Mouse (Mus musculus) midbrain, embryonic 15.5 days (tissue): ENCODE data around the gene C1qb. TPM values are rescaled to one million over a fixed set of nuclear protein-coding genes. Genes with fewer than 3 reads are reported as not detected.

ENCODE experiments used
- ATAC-seq: fragments of 200-750 bp; cut with Nextera tagmentation; replicated peaks from 2 replicates; pipeline ENCODE4 v1.8.0; 2017; ENCODE audit warnings: moderate TSS enrichment
- H3K27ac ChIP-seq: fragments of 300-500 bp; sonication (generic); 2 replicates; pipeline ENCODE4 v1.5.1; 2015; ENCODE audit warnings: mild to moderate bottlenecking, inconsistent platforms
- H3K27me3 ChIP-seq: fragments of 300-500 bp; sonication (generic); replicated peaks from 2 replicates; pipeline ENCODE4 v1.6.1; 2015; ENCODE audit warnings: inconsistent platforms
- H3K36me3 ChIP-seq: fragments of 300-500 bp; sonication (generic); replicated peaks from 2 replicates; pipeline ENCODE4 v1.6.1; 2015; ENCODE audit warnings: inconsistent platforms
- H3K4me1 ChIP-seq: fragments of 300-500 bp; sonication (generic); 2 replicates; pipeline ENCODE4 v1.6.1; 2015; ENCODE audit warnings: inconsistent platforms
- H3K4me2 ChIP-seq: fragments of 300-500 bp; sonication (generic); 2 replicates; pipeline ENCODE4 v1.6.1; 2015; ENCODE audit warnings: inconsistent platforms, mild to moderate bottlenecking, moderate library complexity
- H3K4me3 ChIP-seq: fragments of 300-500 bp; sonication (generic); 2 replicates; pipeline ENCODE4 v1.5.1; 2015; ENCODE audit warnings: mild to moderate bottlenecking, inconsistent platforms
- H3K9ac ChIP-seq: fragments of 300-500 bp; sonication (generic); 2 replicates; pipeline ENCODE4 v1.6.1; 2015; ENCODE audit warnings: mild to moderate bottlenecking, inconsistent platforms
- H3K9me3 ChIP-seq: fragments of 300-500 bp; sonication (generic); 2 replicates; pipeline ENCODE4 v1.6.1; 2016; ENCODE audit warnings: inconsistent platforms
- WGBS: fragments of 180-500 bp; shearing (Covaris S2); methylation state at CpG from one replicate; pipeline ENCODE4 v1.1.7; 2015; ENCODE audit warnings: mixed read lengths; 5-methylcytosine and 5-hydroxymethylcytosine counted together
- polyA plus RNA-seq: library from polyadenylated mRNA; unstranded; fragments of >200 nt; fragmentation: Nextera tagmentation; extraction: Ambion mirVana; gene quantifications from 2 replicates; pipeline ENCODE4 v1.2.1, GENCODE M21; 2015

Gene C1qb
- polyA plus RNA-seq, 1 experiment from 2014 or later: 39.7 TPM

GRCm38 (mm10) chr4:136911211-136911646 is 25.2 kb upstream of the C1qb start:
- ATAC-seq: peak; percentile 58
- Histone ChIP-seq H3K4me2 (peak overlapping the region; percentile 39), H3K27me3 (peaks cover 22% of the 10 kb centered on the region), H3K36me3 (no peaks in the 10 kb centered on the region), H3K9me3 (no peaks in the 10 kb centered on the region), H3K27ac (peak overlapping the region; percentile 53), H3K9ac (no peak overlapping the region), H3K4me3 (no peak overlapping the region), H3K4me1 (peaks cover 30% of the 10 kb centered on the region)
- 4% methylated on average over 17 of the region's 17 CpGs for WGBS

- Histone ChIP-seq H3K4me1 (peaks cover 35% of the 10 kb centered on the region), H3K4me2 (no peak overlapping the region), H3K36me3 (no peaks in the 10 kb centered on the region), H3K9ac (no peak overlapping the region), H3K9me3 (no peaks in the 10 kb centered on the region), H3K27ac (no peak overlapping the region), H3K27me3 (peaks cover 33% of the 10 kb centered on the region), H3K4me3 (no peak overlapping the region)
- ATAC-seq: no peak
These were observed 21.8 kb upstream of the C1qb start for GRCm38 (mm10) chr4:136907809-136908208.

DNA sequence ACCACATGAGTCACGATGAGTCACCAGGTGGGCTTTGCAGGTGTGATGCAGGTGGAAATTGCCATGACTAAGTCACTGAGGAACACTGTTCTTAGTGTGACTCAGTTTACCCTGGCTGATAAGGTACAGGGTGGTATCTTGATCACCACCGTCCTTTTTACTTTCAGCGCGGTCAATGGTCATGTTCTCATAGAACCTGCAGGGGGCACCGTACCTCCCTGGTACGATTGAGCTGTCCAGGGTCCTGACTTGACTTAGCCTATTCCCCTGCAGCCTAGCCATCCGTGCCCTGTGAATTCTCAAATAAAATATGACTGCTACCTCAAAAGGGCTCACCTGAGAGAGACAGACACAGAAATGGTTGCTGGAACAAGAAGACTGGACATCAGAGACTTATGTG is 21.0 kb upstream of the C1qb start:
- Histone ChIP-seq H3K27ac (no peak overlapping the region), H3K27me3 (peaks cover 36% of the 10 kb centered on the region), H3K4me1 (peaks cover 28% of the 10 kb centered on the region), H3K4me3 (no peak overlapping the region), H3K9me3 (no peaks in the 10 kb centered on the region), H3K36me3 (no peaks in the 10 kb centered on the region), H3K4me2 (no peak overlapping the region), H3K9ac (no peak overlapping the region)
- WGBS: 13% methylated on average over 7 of the region's 7 CpGs
- ATAC-seq: no peak

- ATAC-seq: peak; percentile 58; the same call in 1 of the 2 replicates
- Histone ChIP-seq H3K4me3 (no peak overlapping the region), H3K9me3 (no peaks in the 10 kb centered on the region)
These were observed 19.0 kb upstream of the C1qb start for GRCm38 (mm10) chr4:136904767-136905539.

GRCm38 (mm10) chr4:136899154-136899553 is 13.2 kb upstream of the C1qb start:
- Histone ChIP-seq H3K4me1 (peaks cover 12% of the 10 kb centered on the region; the same call in 1 of the 2 replicates), H3K36me3 (no peaks in the 10 kb centered on the region), H3K27me3 (peaks cover 45% of the 10 kb centered on the region), H3K9me3 (no peaks in the 10 kb centered on the region), H3K27ac (no peak overlapping the region), H3K4me2 (no peak overlapping the region), H3K9ac (no peak overlapping the region), H3K4me3 (no peak overlapping the region)
- 58% methylated on average over 7 of the region's 7 CpGs for WGBS
- no peak for ATAC-seq

More at GRCm38 (mm10) chr4:136904767-136905539, 19.0 kb upstream of the C1qb start:
- 2% methylated on average over 22 of the region's 23 CpGs for WGBS
- H3K4me2 ChIP-seq: peak overlapping the region; percentile 24
- no peak overlapping the region for H3K9ac ChIP-seq
- no peaks in the 10 kb centered on the region for H3K36me3 ChIP-seq
- H3K27me3 ChIP-seq: peaks cover 28% of the 10 kb centered on the region
- H3K27ac ChIP-seq: no peak overlapping the region
- H3K4me1 ChIP-seq: peaks cover 14% of the 10 kb centered on the region

- Histone ChIP-seq H3K4me1 (peaks cover 13% of the 10 kb centered on the region; the same call in 1 of the 2 replicates), H3K9ac (no peak within 1 kb of the TSS), H3K9me3 (no peaks in the 10 kb centered on the region), H3K27me3 (peaks cover 45% of the 10 kb centered on the region), H3K27ac (no peak within 1 kb of the TSS), H3K36me3 (no peaks in the 10 kb centered on the region), H3K4me2 (no peak within 1 kb of the TSS), H3K4me3 (no peak within 1 kb of the TSS)
- 82% methylated on average over 9 of the region's 9 CpGs for WGBS
- ATAC-seq: no peak
These were observed 12.7 kb upstream of the C1qb start, which contains the start of gene C1qa for GRCm38 (mm10) chr4:136898637-136899036. Gene C1qa (minus strand): TSS chr4:136898803.

GRCm38 (mm10) chr4:136898084-136898598 is 12.2 kb upstream of the C1qb start:
- no peaks in the 10 kb centered on the region for H3K9me3 ChIP-seq
- no peak overlapping the region for H3K4me3 ChIP-seq
- no peak overlapping the region for H3K27ac ChIP-seq
- H3K4me2 ChIP-seq: no peak overlapping the region
- 64% methylated on average over 9 of the region's 9 CpGs for WGBS
- no peak for ATAC-seq
- no peak overlapping the region for H3K9ac ChIP-seq
- H3K4me1 ChIP-seq: peaks cover 13% of the 10 kb centered on the region; the same call in 1 of the 2 replicates
- H3K27me3 ChIP-seq: peaks cover 48% of the 10 kb centered on the region
- no peaks in the 10 kb centered on the region for H3K36me3 ChIP-seq

GRCm38 (mm10) chr4:136896461-136896860 is 10.5 kb upstream of the C1qb start:
- WGBS: 42% methylated on average over 10 of the region's 10 CpGs
- Histone ChIP-seq H3K27ac (no peak overlapping the region), H3K4me2 (peak overlapping the region; percentile 33; the same call in 1 of the 2 replicates), H3K36me3 (no peaks in the 10 kb centered on the region), H3K9me3 (no peaks in the 10 kb centered on the region), H3K9ac (no peak overlapping the region), H3K27me3 (peaks cover 55% of the 10 kb centered on the region), H3K4me1 (peaks cover 13% of the 10 kb centered on the region; the same call in 1 of the 2 replicates), H3K4me3 (no peak overlapping the region)
- no peak for ATAC-seq

- H3K27ac ChIP-seq: no peak overlapping the region
- H3K4me3 ChIP-seq: no peak overlapping the region
- H3K4me2 ChIP-seq: peak overlapping the region; percentile 33
- H3K36me3 ChIP-seq: no peaks in the 10 kb centered on the region
- H3K9ac ChIP-seq: no peak overlapping the region; the same call in 1 of the 2 replicates
- H3K27me3 ChIP-seq: peaks cover 55% of the 10 kb centered on the region
- ATAC-seq: no peak
- 5% methylated on average over 15 of the region's 15 CpGs for whole genome bisulfite sequencing
- H3K9me3 ChIP-seq: no peaks in the 10 kb centered on the region
- H3K4me1 ChIP-seq: peaks cover 13% of the 10 kb centered on the region; the same call in 1 of the 2 replicates
These were observed 9.9 kb upstream of the C1qb start for GRCm38 (mm10) chr4:136895861-136896260.

- H3K4me2 ChIP-seq: no peak overlapping the region
- no peak; the same call in 1 of the 2 replicates for ATAC-seq
- peaks cover 13% of the 10 kb centered on the region; the same call in 1 of the 2 replicates for H3K4me1 ChIP-seq
- peaks cover 53% of the 10 kb centered on the region for H3K27me3 ChIP-seq
- no peaks in the 10 kb centered on the region for H3K36me3 ChIP-seq
- no peaks in the 10 kb centered on the region for H3K9me3 ChIP-seq
- 70% methylated on average over 4 of the region's 4 CpGs for WGBS
- H3K9ac ChIP-seq: no peak overlapping the region
- H3K4me3 ChIP-seq: no peak overlapping the region
- no peak overlapping the region for H3K27ac ChIP-seq
These were observed 8.8 kb upstream of the C1qb start for GRCm38 (mm10) chr4:136894821-136895220.

GRCm38 (mm10) chr4:136893691-136894543 is 7.9 kb upstream of the C1qb start:
- H3K4me2 ChIP-seq: no peak overlapping the region
- H3K4me1 ChIP-seq: peaks cover 13% of the 10 kb centered on the region; the same call in 1 of the 2 replicates
- ATAC-seq: peak; percentile 78
- no peak overlapping the region for H3K27ac ChIP-seq
- H3K36me3 ChIP-seq: no peaks in the 10 kb centered on the region
- H3K4me3 ChIP-seq: no peak overlapping the region
- no peak overlapping the region for H3K9ac ChIP-seq
- WGBS: 8% methylated on average over 9 of the region's 9 CpGs
- H3K9me3 ChIP-seq: no peaks in the 10 kb centered on the region
- peaks cover 52% of the 10 kb centered on the region for H3K27me3 ChIP-seq

DNA sequence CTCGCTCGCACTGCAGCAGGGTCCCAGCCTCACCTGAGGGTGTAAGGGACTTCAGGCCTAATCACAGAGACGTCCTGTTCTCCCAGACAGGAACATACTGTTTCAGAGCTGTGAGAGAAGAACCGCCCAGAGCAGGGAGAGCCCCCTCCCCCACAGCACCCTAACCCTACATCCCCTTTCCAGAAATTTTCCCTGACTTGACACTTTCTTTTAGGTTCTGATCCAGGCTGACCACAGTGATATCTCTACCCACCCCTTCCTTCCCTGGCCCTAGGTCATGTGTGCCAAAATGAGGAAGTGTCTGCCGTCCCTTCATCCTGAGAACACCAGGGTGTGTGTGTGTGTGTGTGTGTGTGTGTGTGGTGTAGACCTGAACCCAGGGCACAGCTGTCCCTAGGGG is 6.8 kb upstream of the C1qb start, which contains the start of gene C1qc:
Gene C1qc, minus strand, starts transcription at position 255 of the 400 bp plus-strand sequence.
- H3K36me3 ChIP-seq: no peaks in the 10 kb centered on the region

More for the DNA sequence above, 6.8 kb upstream of the C1qb start, which contains the start of gene C1qc:
- H3K9ac ChIP-seq: no peak within 1 kb of the TSS
- no peak within 1 kb of the TSS for H3K27ac ChIP-seq
- 70% methylated on average over 5 of the region's 5 CpGs for WGBS
- peaks cover 13% of the 10 kb centered on the region; the same call in 1 of the 2 replicates for H3K4me1 ChIP-seq
- no peak for ATAC-seq
- H3K4me3 ChIP-seq: no peak within 1 kb of the TSS
- H3K9me3 ChIP-seq: no peaks in the 10 kb centered on the region
- H3K4me2 ChIP-seq: no peak within 1 kb of the TSS
- peaks cover 46% of the 10 kb centered on the region for H3K27me3 ChIP-seq
